Mouse (Mus musculus): Measurements from ENCODE around the gene Gm20388. TPM values are rescaled to one million over a fixed set of nuclear protein-coding genes. Genes with fewer than 3 reads are reported as not detected.
"Not testable (repeated sequence)": the region's sequence is repeated elsewhere in the genome, so short reads cannot be mapped to it uniquely, and the experiment has no call there.

Gm20388 gene
- polyA plus RNA-seq, 1 experiment = not detected

DNA sequence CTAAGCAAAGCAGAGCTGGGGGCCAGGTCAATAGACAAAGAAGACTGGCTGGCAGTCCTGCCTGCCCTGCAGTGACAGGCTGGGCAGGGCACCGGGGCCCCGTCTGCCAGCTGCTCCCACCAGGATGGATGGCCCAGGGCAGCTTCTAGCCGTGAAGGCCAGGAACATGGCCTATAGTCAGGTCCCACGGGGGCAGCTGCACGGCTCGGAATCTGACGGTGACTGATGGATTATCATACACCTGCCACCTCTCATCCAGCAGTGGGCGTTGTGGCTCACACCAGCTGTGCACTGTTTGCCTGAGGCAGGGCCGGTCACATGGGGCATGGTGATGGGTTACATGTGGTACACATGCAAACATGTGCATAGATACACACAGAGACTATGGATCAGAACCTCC, 445.4 kb downstream of the Gm20388 start:
- no peak overlapping the region for H3K27ac ChIP-seq (ENCODE audit: insufficient read depth, low read depth, low read length)
- H3K4me3 ChIP-seq (ENCODE audit: insufficient read depth, low read depth, low read length) = no peak overlapping the region
- H3K4me1 ChIP-seq (ENCODE audit: control insufficient read depth, insufficient read depth, low read length) = peaks cover 44% of the 10 kb centered on the region
- TF ChIP-seq CTCF (IDR thresholded peaks at IDR 0.05; ENCODE audit: insufficient read depth, low read depth, low read length) (no peak), POLR2A (IDR thresholded peaks at IDR 0.05; ENCODE audit: insufficient read depth, low read depth, low read length) (no peak)
- WGBS = 91% methylated on average over 9 of the region's 9 CpGs

DNA sequence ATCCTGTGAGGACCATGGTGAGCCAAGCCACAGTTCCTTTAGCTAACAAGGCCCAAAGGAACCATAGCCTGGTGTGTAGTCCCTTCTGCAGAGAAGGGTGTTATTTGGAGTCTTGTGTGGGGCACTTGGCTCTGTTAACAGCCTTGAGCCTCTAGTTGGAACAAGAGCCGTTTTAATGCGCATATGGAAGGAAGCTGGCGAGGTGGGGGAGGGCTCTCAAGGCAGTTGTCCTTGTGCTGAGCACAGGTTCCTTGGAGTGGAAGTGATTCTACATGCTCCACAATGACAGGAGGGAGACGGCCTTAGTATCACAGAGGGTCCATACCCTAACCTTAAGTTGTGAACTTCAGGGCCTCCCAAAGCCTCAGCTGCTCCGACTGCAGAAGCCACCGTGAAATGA, 446.9 kb downstream of the Gm20388 start:
- H3K4me3 ChIP-seq (ENCODE audit: insufficient read depth, low read depth, low read length) = no peak overlapping the region
- TF ChIP-seq CTCF (IDR thresholded peaks at IDR 0.05; ENCODE audit: insufficient read depth, low read depth, low read length) (no peak), POLR2A (IDR thresholded peaks at IDR 0.05; ENCODE audit: insufficient read depth, low read depth, low read length) (no peak)
- no peak overlapping the region for H3K27ac ChIP-seq (ENCODE audit: insufficient read depth, low read depth, low read length)
- WGBS = 87% methylated on average over 6 of the region's 6 CpGs
- H3K4me1 ChIP-seq (ENCODE audit: control insufficient read depth, insufficient read depth, low read length) = peaks cover 40% of the 10 kb centered on the region

DNA sequence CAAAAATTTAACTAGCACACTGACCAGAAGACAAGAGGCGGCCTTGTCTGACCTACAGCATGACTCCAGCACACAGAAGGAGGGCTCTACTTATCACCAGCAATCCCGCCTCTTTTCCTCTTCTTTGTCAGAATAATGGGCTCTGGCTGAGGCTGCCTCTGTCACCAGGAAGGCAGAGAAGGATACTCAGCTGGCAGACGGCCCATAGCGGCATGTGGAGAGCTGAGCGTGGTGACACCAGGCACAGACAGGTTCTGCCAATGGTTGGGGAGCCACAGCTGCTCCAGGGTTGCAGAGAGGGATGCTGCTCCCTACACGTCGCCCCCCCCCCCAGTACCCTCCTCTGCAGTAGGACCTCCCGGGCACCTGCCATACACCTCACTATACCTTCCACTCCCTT, 450.7 kb downstream of the Gm20388 start:
- Histone ChIP-seq H3K4me1 (ENCODE audit: control insufficient read depth, insufficient read depth, low read length) (peaks cover 45% of the 10 kb centered on the region), H3K27ac (ENCODE audit: insufficient read depth, low read depth, low read length) (0 out of 2 replicates have a peak overlapping the region, but pooled peaks have one; percentile 8), H3K4me3 (ENCODE audit: insufficient read depth, low read depth, low read length) (no peak overlapping the region)
- TF ChIP-seq CTCF (IDR thresholded peaks at IDR 0.05; ENCODE audit: insufficient read depth, low read depth, low read length) = no peak
- TF ChIP-seq POLR2A (IDR thresholded peaks at IDR 0.05; ENCODE audit: insufficient read depth, low read depth, low read length) = no peak
- 58% methylated on average over 8 of the region's 8 CpGs for WGBS

DNA sequence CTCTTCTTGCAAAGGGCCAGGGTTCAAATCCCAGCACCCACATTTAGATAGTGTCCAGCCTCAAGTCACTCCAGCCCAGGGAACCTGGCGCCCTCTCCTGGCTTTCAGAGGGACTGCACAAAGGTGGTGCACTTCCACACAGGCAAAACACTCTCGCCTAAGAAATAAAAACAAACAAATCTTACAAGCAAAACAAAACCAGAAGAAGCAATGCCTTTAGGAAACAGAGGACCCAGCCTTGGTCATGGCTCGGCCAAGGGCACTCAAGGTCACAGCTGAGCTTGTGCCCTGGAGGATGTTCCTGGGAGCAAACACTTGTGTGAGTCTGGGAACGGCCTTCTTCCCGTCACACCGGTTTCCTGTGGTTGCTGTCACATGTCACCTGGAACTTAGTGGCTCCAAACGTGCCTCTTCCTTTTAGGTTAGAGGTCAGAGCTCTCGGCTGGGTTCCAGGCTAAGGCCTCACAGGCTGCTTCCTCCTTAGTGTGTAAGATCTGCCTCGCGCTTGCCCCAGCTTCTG, 453.0 kb downstream of the Gm20388 start:
- H3K4me1 ChIP-seq (ENCODE audit: control insufficient read depth, insufficient read depth, low read length) = peaks cover 50% of the 10 kb centered on the region
- no peak overlapping the region for H3K4me3 ChIP-seq (ENCODE audit: insufficient read depth, low read depth, low read length)
- TF ChIP-seq POLR2A (IDR thresholded peaks at IDR 0.05; ENCODE audit: insufficient read depth, low read depth, low read length) (no peak), CTCF (IDR thresholded peaks at IDR 0.05; ENCODE audit: insufficient read depth, low read depth, low read length) (peak; percentile 39; the same call in 1 of the 2 replicates)
- H3K27ac ChIP-seq (ENCODE audit: insufficient read depth, low read depth, low read length) = no peak overlapping the region
- WGBS = 78% methylated on average over 10 of the region's 10 CpGs

DNA sequence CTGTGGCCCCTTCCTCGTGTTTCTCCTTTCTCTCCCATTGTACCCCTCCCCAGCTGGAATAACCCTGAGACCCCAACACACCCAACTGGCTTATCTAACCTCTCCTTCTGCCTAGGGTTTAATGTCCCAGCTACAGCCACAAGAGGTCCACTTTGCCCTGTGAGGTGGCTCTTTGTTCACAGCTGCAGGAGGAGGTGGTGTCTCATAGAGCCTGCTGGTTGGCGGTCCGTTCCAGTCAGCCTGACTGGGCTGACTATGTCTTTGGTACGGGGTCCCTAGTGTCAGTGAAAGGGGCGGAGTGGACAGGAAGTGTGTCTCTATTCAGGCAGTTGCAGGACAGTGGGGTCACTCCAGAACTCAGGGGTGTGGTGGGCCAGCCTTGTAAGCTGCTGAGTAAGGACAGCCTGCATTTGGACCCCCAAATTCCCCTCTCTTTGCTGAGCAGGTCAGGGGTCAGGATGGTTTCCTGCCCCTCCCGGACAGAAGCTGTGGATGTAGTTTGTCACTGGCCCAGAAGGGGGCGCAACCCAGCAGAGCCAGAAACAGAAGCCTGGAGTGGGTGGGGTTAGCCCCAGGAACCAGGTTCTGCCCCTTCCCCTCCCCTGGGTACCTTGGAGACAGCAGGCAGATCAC, 453.6 kb downstream of the Gm20388 start:
- H3K4me1 ChIP-seq (ENCODE audit: control insufficient read depth, insufficient read depth, low read length) = peaks cover 54% of the 10 kb centered on the region
- H3K27ac ChIP-seq (ENCODE audit: insufficient read depth, low read depth, low read length) = no peak overlapping the region
- TF ChIP-seq CTCF (IDR thresholded peaks at IDR 0.05; ENCODE audit: insufficient read depth, low read depth, low read length) (peak; percentile 68; the same call in 1 of the 2 replicates), POLR2A (IDR thresholded peaks at IDR 0.05; ENCODE audit: insufficient read depth, low read depth, low read length) (no peak)
- WGBS = 66% methylated on average over 7 of the region's 7 CpGs
- no peak overlapping the region for H3K4me3 ChIP-seq (ENCODE audit: insufficient read depth, low read depth, low read length)

DNA sequence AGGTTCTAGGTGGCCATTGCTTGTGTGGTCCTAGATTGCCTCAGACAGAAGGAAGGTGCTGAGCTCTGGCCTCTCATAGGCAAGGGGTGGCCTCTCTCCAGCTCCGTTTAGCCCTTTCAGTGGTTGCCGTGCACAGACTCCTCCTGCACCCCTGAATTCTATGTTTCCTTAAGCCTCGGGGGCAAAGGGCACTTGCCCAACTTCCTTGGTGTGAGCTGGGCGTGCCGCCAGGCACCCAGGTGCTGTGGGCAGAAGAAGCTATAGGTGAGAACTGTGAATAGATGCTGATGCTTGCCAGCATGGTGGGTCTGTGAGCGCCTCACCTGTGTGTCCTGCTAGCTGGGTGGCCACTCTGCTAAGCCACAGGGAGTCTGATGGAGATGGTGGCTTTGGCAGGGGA, 456.2 kb downstream of the Gm20388 start:
- TF ChIP-seq POLR2A (IDR thresholded peaks at IDR 0.05; ENCODE audit: insufficient read depth, low read depth, low read length) (no peak), CTCF (IDR thresholded peaks at IDR 0.05; ENCODE audit: insufficient read depth, low read depth, low read length) (no peak)
- peaks cover 45% of the 10 kb centered on the region for H3K4me1 ChIP-seq (ENCODE audit: control insufficient read depth, insufficient read depth, low read length)
- H3K27ac ChIP-seq (ENCODE audit: insufficient read depth, low read depth, low read length) = no peak overlapping the region
- 89% methylated on average over 6 of the region's 6 CpGs for WGBS
- H3K4me3 ChIP-seq (ENCODE audit: insufficient read depth, low read depth, low read length) = no peak overlapping the region

DNA sequence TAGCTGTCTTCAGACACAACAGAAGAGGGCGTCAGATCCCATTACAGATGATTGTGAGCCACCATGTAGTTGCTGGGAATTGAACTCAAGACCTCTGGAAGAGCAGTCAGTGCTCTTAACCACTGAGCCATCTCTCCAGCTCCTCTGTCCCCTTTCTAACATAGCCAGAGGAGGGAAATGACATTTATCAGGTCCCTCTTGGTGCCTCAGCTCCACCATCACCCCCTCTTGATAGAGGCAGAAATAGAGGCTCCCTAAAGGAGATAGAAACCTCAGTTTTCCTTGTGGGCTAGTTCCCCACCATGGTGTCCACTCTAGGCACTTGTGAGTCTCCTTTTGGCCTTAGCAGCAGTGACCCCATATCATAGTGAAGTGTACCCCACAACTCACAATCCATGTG, 457.6 kb downstream of the Gm20388 start:
- H3K4me3 ChIP-seq (ENCODE audit: insufficient read depth, low read depth, low read length); H3K27ac ChIP-seq (ENCODE audit: insufficient read depth, low read depth, low read length): not testable (repeated sequence)
- H3K4me1 ChIP-seq (ENCODE audit: control insufficient read depth, insufficient read depth, low read length) = peaks cover 48% of the 10 kb centered on the region
- 88% methylated on average over 1 of the region's 1 CpGs for WGBS

DNA sequence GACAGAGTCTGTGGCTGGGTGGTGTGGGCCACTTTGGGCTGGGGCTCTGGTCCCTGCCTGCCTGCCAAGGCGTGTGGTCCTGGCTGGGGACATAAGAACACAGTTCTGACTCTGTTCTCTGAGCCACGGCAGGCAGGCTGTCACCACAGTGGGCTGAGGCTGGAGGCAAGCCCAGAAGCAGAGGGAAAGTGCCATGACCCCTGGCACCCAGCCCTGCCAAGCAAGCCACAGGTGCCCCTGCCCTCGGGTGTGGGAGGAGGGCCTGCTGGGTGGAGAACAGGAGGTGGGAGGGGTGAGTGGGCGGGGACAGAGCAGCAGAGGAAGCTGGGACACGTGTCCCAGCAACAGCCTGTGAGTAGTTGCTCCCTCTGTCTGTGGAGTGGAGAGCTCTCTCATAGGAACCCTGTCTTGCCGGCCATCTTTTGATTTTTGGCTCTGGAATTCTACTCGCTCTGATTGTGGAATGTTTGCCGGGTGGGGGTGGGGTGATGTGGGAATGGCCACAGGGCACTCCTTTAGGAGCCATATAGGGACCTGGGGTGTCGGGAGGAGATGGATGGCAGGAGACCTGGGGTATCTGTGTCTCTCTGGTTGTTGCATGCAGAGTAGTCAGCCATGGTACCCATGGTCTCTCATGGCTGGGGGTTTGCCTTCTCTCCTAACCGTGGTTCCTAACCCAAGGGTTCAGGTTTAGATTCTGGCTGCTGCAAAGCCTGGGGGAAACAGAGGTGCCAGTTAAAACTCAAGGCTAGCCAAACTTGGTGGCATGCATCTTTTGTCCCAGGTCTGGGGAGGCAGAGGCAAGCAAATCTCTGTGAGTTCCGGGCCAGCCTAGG, 458.4 kb downstream of the Gm20388 start:
- 33% methylated on average over 11 of the region's 11 CpGs for WGBS
- H3K4me1 ChIP-seq (ENCODE audit: control insufficient read depth, insufficient read depth, low read length) = peaks cover 48% of the 10 kb centered on the region
- TF ChIP-seq POLR2A (IDR thresholded peaks at IDR 0.05; ENCODE audit: insufficient read depth, low read depth, low read length) (no peak), CTCF (IDR thresholded peaks at IDR 0.05; ENCODE audit: insufficient read depth, low read depth, low read length) (0 out of 2 replicates have a peak, but pooled peaks have one; percentile 19)

DNA sequence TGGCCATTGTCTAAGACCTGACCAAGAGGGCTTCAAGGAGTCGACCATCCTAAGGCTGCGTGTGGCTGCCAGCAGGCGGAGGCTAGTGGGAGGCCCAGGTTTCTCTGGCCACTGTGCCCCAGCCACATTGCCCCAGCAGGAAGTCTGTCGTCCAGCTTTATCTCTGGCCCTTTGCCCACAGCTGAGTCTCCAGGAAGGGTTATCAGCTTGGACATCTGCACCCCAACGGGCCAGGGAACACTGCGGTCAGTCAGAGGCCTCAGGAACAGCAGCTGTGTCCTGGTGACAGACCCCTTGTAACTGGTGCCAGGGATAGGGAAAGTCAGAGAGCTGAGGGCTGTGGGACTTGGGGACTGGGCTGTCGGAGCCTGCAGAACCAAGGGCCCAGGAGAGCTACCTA, 459.3 kb downstream of the Gm20388 start:
- no peak for TF ChIP-seq POLR2A (IDR thresholded peaks at IDR 0.05; ENCODE audit: insufficient read depth, low read depth, low read length)
- no peak for TF ChIP-seq CTCF (IDR thresholded peaks at IDR 0.05; ENCODE audit: insufficient read depth, low read depth, low read length)
- WGBS = 75% methylated on average over 7 of the region's 7 CpGs
- no peak overlapping the region for H3K4me3 ChIP-seq (ENCODE audit: insufficient read depth, low read depth, low read length)
- no peak overlapping the region for H3K27ac ChIP-seq (ENCODE audit: insufficient read depth, low read depth, low read length)
- H3K4me1 ChIP-seq (ENCODE audit: control insufficient read depth, insufficient read depth, low read length) = peaks cover 47% of the 10 kb centered on the region

More for the DNA sequence above, 458.4 kb downstream of the Gm20388 start:
- Histone ChIP-seq H3K27ac (ENCODE audit: insufficient read depth, low read depth, low read length) (no peak overlapping the region), H3K4me3 (ENCODE audit: insufficient read depth, low read depth, low read length) (no peak overlapping the region)

Data from olfactory bulb, adult 2 months (tissue).